Mouse (Mus musculus): Measurements from ENCODE around the gene 4930563M21Rik. TPM values are rescaled to one million over a fixed set of nuclear protein-coding genes. Genes with fewer than 3 reads are reported as not detected.
A peak's percentile ranks its signal among the peaks of the same experiment; 100 is the strongest.

4930563M21Rik gene
- polyA plus RNA-seq, 1 experiment from 2014 or later, result not detected

GRCm38 (mm10) chr9:55946819-55947218, 63.5 kb downstream of the 4930563M21Rik start:
- WGBS, result 17% methylated on average over 1 of the region's 1 CpGs
- H3K36me3 ChIP-seq (ENCODE audit: control insufficient read depth, insufficient read depth, low read length), result 0 out of 2 replicates have a peak, but pooled peaks cover 5% of the 10 kb centered on the region
- no peak for DNase-seq (ENCODE audit: low spot score)

GRCm38 (mm10) chr9:55941356-55941755, 69.0 kb downstream of the 4930563M21Rik start:
- Histone ChIP-seq H3K4me3 (ENCODE audit: low read depth, low read length) (no peak overlapping the region), H3K9ac (ENCODE audit: low read depth, low read length) (no peak overlapping the region), H3K27ac (replicated peaks; ENCODE audit: low read depth, low read length) (no peak overlapping the region), H3K36me3 (ENCODE audit: control insufficient read depth, insufficient read depth, low read length) (0 out of 2 replicates have a peak, but pooled peaks cover 5% of the 10 kb centered on the region), H3K4me1 (ENCODE audit: control insufficient read depth, insufficient read depth, low read length) (peaks cover 15% of the 10 kb centered on the region), H3K9me3 (ENCODE audit: control insufficient read depth, low read length) (no peaks in the 10 kb centered on the region), H3K4me2 (ENCODE audit: low read depth, low read length) (no peak overlapping the region), H3K27me3 (replicated peaks; ENCODE audit: control insufficient read depth, insufficient read depth, low read length) (no peaks in the 10 kb centered on the region)
- no peak for DNase-seq (ENCODE audit: low spot score)
- ATAC-seq (ENCODE audit: low read depth), result no peak

More at GRCm38 (mm10) chr9:55946819-55947218, 63.5 kb downstream of the 4930563M21Rik start:
- no peak overlapping the region for H3K27ac ChIP-seq (replicated peaks; ENCODE audit: low read depth, low read length)
- no peaks in the 10 kb centered on the region for H3K27me3 ChIP-seq (replicated peaks; ENCODE audit: control insufficient read depth, insufficient read depth, low read length)
- H3K4me2 ChIP-seq (ENCODE audit: low read depth, low read length), result no peak overlapping the region
- ATAC-seq (ENCODE audit: low read depth), result no peak
- no peak overlapping the region for H3K4me3 ChIP-seq (ENCODE audit: low read depth, low read length)
- H3K9me3 ChIP-seq (ENCODE audit: control insufficient read depth, low read length), result 0 out of 2 replicates have a peak, but pooled peaks cover 4% of the 10 kb centered on the region
- H3K4me1 ChIP-seq (ENCODE audit: control insufficient read depth, insufficient read depth, low read length), result no peaks in the 10 kb centered on the region
- H3K9ac ChIP-seq (ENCODE audit: low read depth, low read length), result no peak overlapping the region

- Histone ChIP-seq H3K4me3 (ENCODE audit: low read depth, low read length) (peak overlapping the region; percentile 81), H3K4me2 (ENCODE audit: low read depth, low read length) (peak overlapping the region; percentile 77), H3K36me3 (ENCODE audit: control insufficient read depth, insufficient read depth, low read length) (no peaks in the 10 kb centered on the region), H3K4me1 (ENCODE audit: control insufficient read depth, insufficient read depth, low read length) (peaks cover 15% of the 10 kb centered on the region), H3K27ac (replicated peaks; ENCODE audit: low read depth, low read length) (peak overlapping the region; percentile 84; the same call in 1 of the 2 replicates), H3K9me3 (ENCODE audit: control insufficient read depth, low read length) (no peaks in the 10 kb centered on the region), H3K27me3 (replicated peaks; ENCODE audit: control insufficient read depth, insufficient read depth, low read length) (no peaks in the 10 kb centered on the region), H3K9ac (ENCODE audit: low read depth, low read length) (peak overlapping the region; percentile 84)
- WGBS, result 51% methylated on average over 6 of the region's 6 CpGs
- DNase-seq (ENCODE audit: low spot score), result peak; percentile 8
- 0 out of 2 replicates have a peak, but pooled peaks have one; percentile 5 for ATAC-seq (ENCODE audit: low read depth)
Measured at GRCm38 (mm10) chr9:55938618-55938985, 71.7 kb downstream of the 4930563M21Rik start.

- Histone ChIP-seq H3K36me3 (ENCODE audit: control insufficient read depth, insufficient read depth, low read length) (no peaks in the 10 kb centered on the region), H3K27ac (replicated peaks; ENCODE audit: low read depth, low read length) (peak within 1 kb of the TSS; percentile 84), H3K27me3 (replicated peaks; ENCODE audit: control insufficient read depth, insufficient read depth, low read length) (no peaks in the 10 kb centered on the region), H3K4me1 (ENCODE audit: control insufficient read depth, insufficient read depth, low read length) (peaks cover 15% of the 10 kb centered on the region), H3K9me3 (ENCODE audit: control insufficient read depth, low read length) (no peaks in the 10 kb centered on the region), H3K4me2 (ENCODE audit: low read depth, low read length) (peak within 1 kb of the TSS; percentile 77), H3K9ac (ENCODE audit: low read depth, low read length) (peak within 1 kb of the TSS; percentile 84), H3K4me3 (ENCODE audit: low read depth, low read length) (peak within 1 kb of the TSS; percentile 81)
- peak; percentile 97 for ATAC-seq (ENCODE audit: low read depth)
- 2% methylated on average over 32 of the region's 60 CpGs for WGBS
- peak; percentile 96 for DNase-seq (ENCODE audit: low spot score)
Measured at GRCm38 (mm10) chr9:55937664-55938617, 72.4 kb downstream of the 4930563M21Rik start, which contains the start of gene Scaper. TSS of gene Scaper (minus strand) at chr9:55938119.

- Histone ChIP-seq H3K9me3 (ENCODE audit: control insufficient read depth, low read length) (no peaks in the 10 kb centered on the region), H3K4me2 (ENCODE audit: low read depth, low read length) (peak overlapping the region; percentile 77), H3K4me3 (ENCODE audit: low read depth, low read length) (peak overlapping the region; percentile 81), H3K4me1 (ENCODE audit: control insufficient read depth, insufficient read depth, low read length) (peaks cover 15% of the 10 kb centered on the region), H3K27ac (replicated peaks; ENCODE audit: low read depth, low read length) (peak overlapping the region; percentile 84), H3K27me3 (replicated peaks; ENCODE audit: control insufficient read depth, insufficient read depth, low read length) (no peaks in the 10 kb centered on the region), H3K36me3 (ENCODE audit: control insufficient read depth, insufficient read depth, low read length) (no peaks in the 10 kb centered on the region), H3K9ac (ENCODE audit: low read depth, low read length) (peak overlapping the region; percentile 84)
- peak; percentile 34; the same call in 1 of the 2 replicates for ATAC-seq (ENCODE audit: low read depth)
- WGBS, result 26% methylated on average over 5 of the region's 5 CpGs
- DNase-seq (ENCODE audit: low spot score), result peak; percentile 55
Measured at GRCm38 (mm10) chr9:55937224-55937663, 73.1 kb downstream of the 4930563M21Rik start.

GRCm38 (mm10) chr9:55932482-55932881, 77.9 kb downstream of the 4930563M21Rik start:
- H3K4me3 ChIP-seq (ENCODE audit: low read depth, low read length), result no peak overlapping the region
- H3K36me3 ChIP-seq (ENCODE audit: control insufficient read depth, insufficient read depth, low read length), result no peaks in the 10 kb centered on the region
- H3K27ac ChIP-seq (replicated peaks; ENCODE audit: low read depth, low read length), result no peak overlapping the region
- H3K4me1 ChIP-seq (ENCODE audit: control insufficient read depth, insufficient read depth, low read length), result 0 out of 2 replicates have a peak, but pooled peaks cover 5% of the 10 kb centered on the region
- ATAC-seq (ENCODE audit: low read depth), result no peak
- WGBS, result 64% methylated on average over 1 of the region's 1 CpGs
- H3K27me3 ChIP-seq (replicated peaks; ENCODE audit: control insufficient read depth, insufficient read depth, low read length), result no peaks in the 10 kb centered on the region
- peak; percentile 31 for DNase-seq (ENCODE audit: low spot score)
- H3K4me2 ChIP-seq (ENCODE audit: low read depth, low read length), result no peak overlapping the region
- no peaks in the 10 kb centered on the region for H3K9me3 ChIP-seq (ENCODE audit: control insufficient read depth, low read length)
- no peak overlapping the region for H3K9ac ChIP-seq (ENCODE audit: low read depth, low read length)

- no peak overlapping the region for H3K9ac ChIP-seq (ENCODE audit: low read depth, low read length)
- 63% methylated on average over 3 of the region's 3 CpGs for WGBS
- H3K27me3 ChIP-seq (replicated peaks; ENCODE audit: control insufficient read depth, insufficient read depth, low read length), result no peaks in the 10 kb centered on the region
- no peak overlapping the region for H3K27ac ChIP-seq (replicated peaks; ENCODE audit: low read depth, low read length)
- H3K9me3 ChIP-seq (ENCODE audit: control insufficient read depth, low read length), result no peaks in the 10 kb centered on the region
- 0 out of 2 replicates have a peak, but pooled peaks cover 2% of the 10 kb centered on the region for H3K36me3 ChIP-seq (ENCODE audit: control insufficient read depth, insufficient read depth, low read length)
- H3K4me2 ChIP-seq (ENCODE audit: low read depth, low read length), result no peak overlapping the region
- H3K4me1 ChIP-seq (ENCODE audit: control insufficient read depth, insufficient read depth, low read length), result no peaks in the 10 kb centered on the region
- no peak for ATAC-seq (ENCODE audit: low read depth)
- no peak overlapping the region for H3K4me3 ChIP-seq (ENCODE audit: low read depth, low read length)
- peak; percentile 59 for DNase-seq (ENCODE audit: low spot score)
Measured at GRCm38 (mm10) chr9:55918579-55918978, 91.8 kb downstream of the 4930563M21Rik start.

- Histone ChIP-seq H3K4me3 (ENCODE audit: low read depth, low read length) (no peak overlapping the region), H3K4me1 (ENCODE audit: control insufficient read depth, insufficient read depth, low read length) (no peaks in the 10 kb centered on the region), H3K9me3 (ENCODE audit: control insufficient read depth, low read length) (no peaks in the 10 kb centered on the region), H3K36me3 (ENCODE audit: control insufficient read depth, insufficient read depth, low read length) (0 out of 2 replicates have a peak, but pooled peaks cover 3% of the 10 kb centered on the region), H3K27me3 (replicated peaks; ENCODE audit: control insufficient read depth, insufficient read depth, low read length) (no peaks in the 10 kb centered on the region), H3K27ac (replicated peaks; ENCODE audit: low read depth, low read length) (no peak overlapping the region), H3K4me2 (ENCODE audit: low read depth, low read length) (no peak overlapping the region), H3K9ac (ENCODE audit: low read depth, low read length) (no peak overlapping the region)
- DNase-seq (ENCODE audit: low spot score), result no peak
- no peak for ATAC-seq (ENCODE audit: low read depth)
Measured at GRCm38 (mm10) chr9:55916751-55917150, 93.6 kb downstream of the 4930563M21Rik start.
